In genomic region chr4:71488059-71488458, GRCm38 (mm10) we compare ENCODE assay signal across 27 mouse cellular contexts.
"Had no signal": no experiment of that assay in that cellular context is flagged by ENCODE, and none has a peak within 500 bp of the region (broad histone marks: within the 10 kb centered on the region; RNA-seq: fewer than 3 reads in every experiment).

No protein-coding gene starts in this region.

- H3K36me3 ChIP-seq: limb, embryonic 10.5 days; limb, embryonic 12.5 days; limb, embryonic 13.5 days; limb, embryonic 15.5 days; liver, embryonic 12.5 days; liver, embryonic 13.5 days; liver, embryonic 15.5 days; lung, embryonic 15.5 days; midbrain, embryonic 10.5 days; midbrain, embryonic 12.5 days; midbrain, embryonic 13.5 days; midbrain, embryonic 15.5 days had no signal

- H3K4me1 ChIP-seq: limb, embryonic 15.5 days; liver, embryonic 12.5 days; liver, embryonic 13.5 days; liver, embryonic 15.5 days; lung, embryonic 15.5 days; megakaryocyte, embryonic 14.5 days had no signal

- H3K9me3 ChIP-seq: limb, embryonic 10.5 days; limb, embryonic 12.5 days; limb, embryonic 13.5 days; limb, embryonic 15.5 days; liver, embryonic 12.5 days; liver, embryonic 13.5 days; liver, embryonic 15.5 days; lung, embryonic 15.5 days; megakaryocyte, embryonic 14.5 days; midbrain, embryonic 10.5 days; midbrain, embryonic 12.5 days; midbrain, embryonic 13.5 days; midbrain, embryonic 15.5 days had no signal

- H3K4me3 ChIP-seq: left cerebral cortex, adult 2 months; limb, embryonic 10.5 days; limb, embryonic 12.5 days; limb, embryonic 13.5 days; limb, embryonic 15.5 days; liver, embryonic 12.5 days; liver, embryonic 13.5 days; liver, embryonic 15.5 days; lung, embryonic 15.5 days; megakaryocyte, embryonic 14.5 days; midbrain, embryonic 10.5 days; midbrain, embryonic 12.5 days; midbrain, embryonic 13.5 days; midbrain, embryonic 15.5 days; myocyte had no signal

- DNase-seq: liver, embryonic 13.5 days; liver, postnatal 0 days; lung, adult 18-20 months; lung, adult 2 months; lung, postnatal 14 days; lung, postnatal 36 days had no signal

- H3K27me3 ChIP-seq: limb, embryonic 12.5 days; limb, embryonic 15.5 days; liver, embryonic 12.5 days; liver, embryonic 13.5 days; liver, embryonic 15.5 days; lung, embryonic 15.5 days; megakaryocyte, embryonic 14.5 days; midbrain, embryonic 12.5 days; midbrain, embryonic 13.5 days; midbrain, embryonic 15.5 days had no signal

- H3K4me2 ChIP-seq: limb, embryonic 12.5 days; limb, embryonic 13.5 days; limb, embryonic 15.5 days; liver, embryonic 11.5 days; liver, embryonic 12.5 days; liver, embryonic 13.5 days; liver, embryonic 15.5 days; lung, embryonic 14.5 days; lung, embryonic 15.5 days; midbrain, embryonic 11.5 days; midbrain, embryonic 12.5 days; midbrain, embryonic 13.5 days; midbrain, embryonic 15.5 days had no signal

- H3K27ac ChIP-seq: left cerebral cortex, adult 2 months; limb, embryonic 10.5 days; limb, embryonic 12.5 days; limb, embryonic 15.5 days; liver, embryonic 12.5 days; liver, embryonic 13.5 days; liver, embryonic 14.5 days; liver, embryonic 15.5 days; macrophage; midbrain, embryonic 10.5 days; midbrain, embryonic 12.5 days; midbrain, embryonic 13.5 days; midbrain, embryonic 15.5 days had no signal

- ATAC-seq: liver, embryonic 12.5 days; lung, postnatal 0 days; midbrain, embryonic 13.5 days; midbrain, embryonic 15.5 days; midbrain, embryonic 16.5 days had no signal

- H3K9ac ChIP-seq: limb, embryonic 12.5 days; limb, embryonic 13.5 days; limb, embryonic 15.5 days; liver, embryonic 12.5 days; liver, embryonic 13.5 days; liver, embryonic 14.5 days; liver, embryonic 15.5 days; liver, postnatal 0 days; lung, embryonic 14.5 days; lung, embryonic 15.5 days; midbrain, embryonic 12.5 days; midbrain, embryonic 13.5 days; midbrain, embryonic 15.5 days had no signal
